Mouse (Mus musculus) thymus, postnatal 0 days (tissue): ENCODE measurements around the gene Abhd4. TPM values are rescaled to one million over a fixed set of nuclear protein-coding genes. Genes with fewer than 3 reads are reported as not detected.

Experiments
- DNase-seq: peaks from one replicate; pipeline ENCODE4 v3.0.0-alpha.2; 2015; ENCODE audit warnings: low spot score
- polyA plus RNA-seq: library from polyadenylated mRNA; unstranded; fragments of >200 nt; fragmentation: Nextera tagmentation; extraction: Ambion mirVana; gene quantifications from 2 replicates; pipeline ENCODE4 v1.2.1, GENCODE M21; 2015

Gene Abhd4
- polyA plus RNA-seq, result 19.2 and 19.7 TPM in 2 replicates

DNA sequence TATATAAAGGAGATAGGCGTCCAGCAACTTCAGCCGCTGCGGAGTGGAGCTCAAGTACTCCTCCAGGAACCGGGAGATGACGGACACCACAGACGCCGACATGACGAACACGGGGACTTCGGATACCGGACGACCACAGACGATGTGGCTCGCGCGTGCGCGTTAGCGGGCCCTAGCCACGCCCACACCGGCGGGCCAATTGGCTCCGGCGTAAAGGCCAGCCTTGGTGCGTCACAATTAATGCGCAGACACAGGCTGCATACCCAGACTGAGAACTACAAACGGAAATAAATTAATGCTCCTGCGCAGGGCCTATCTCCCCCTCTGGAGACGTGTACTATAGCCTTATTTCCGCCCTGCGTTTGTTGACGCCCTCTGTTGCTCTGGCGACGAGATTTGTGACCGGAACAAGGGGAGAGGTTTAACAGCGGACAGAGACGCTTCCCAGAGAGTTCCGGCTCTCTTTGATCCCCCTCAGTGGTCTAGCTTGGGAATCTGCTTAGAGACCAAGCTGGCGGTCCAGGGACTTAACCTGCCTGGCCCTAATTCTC, at the start of gene Abhd4, which contains the start of gene Dad1:
Gene Abhd4, plus strand, starts transcription at position 448 of the 551 bp plus-strand sequence.
Gene Dad1, minus strand, starts transcription at position 364 of the 551 bp plus-strand sequence.
- peak; percentile 94 for DNase-seq

DNA sequence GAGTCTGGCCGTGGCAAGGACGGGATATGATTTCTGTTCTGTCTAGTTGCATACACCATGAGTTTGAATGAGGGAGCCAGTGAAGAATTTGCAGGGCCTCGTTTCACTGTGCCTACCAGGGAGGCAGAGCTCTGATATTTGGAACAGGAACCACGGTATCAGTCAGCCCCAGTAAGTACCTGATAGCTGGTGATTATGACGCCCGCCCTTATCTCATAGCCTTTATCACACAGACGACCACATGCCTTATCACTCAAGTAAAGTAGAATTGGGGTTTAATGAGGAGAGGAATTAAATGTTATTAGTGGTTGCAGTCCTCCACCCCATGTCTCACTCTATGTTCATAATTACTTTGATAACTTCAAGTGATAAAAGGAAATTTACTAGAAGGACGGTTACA, 49.7 kb upstream of the Abhd4 start:
- DNase-seq, result no peak

DNA sequence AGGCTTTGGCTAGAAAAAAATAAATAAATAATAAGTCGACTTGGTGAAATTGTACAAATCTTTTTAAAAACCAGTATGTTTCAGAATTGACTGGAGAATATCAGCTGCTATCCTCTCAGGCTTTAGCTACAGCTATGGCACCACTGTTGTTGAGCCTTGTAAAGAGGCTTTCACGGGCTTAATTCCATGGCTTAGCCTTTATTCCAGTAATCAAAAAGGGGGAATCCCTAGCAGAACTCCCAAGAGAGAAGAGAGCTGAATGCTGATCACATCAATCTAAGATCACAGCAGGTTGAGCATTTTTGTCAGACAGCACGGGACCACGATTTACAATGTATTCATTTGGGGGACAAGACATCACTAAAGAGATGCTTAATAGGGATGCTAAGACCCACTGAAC, 49.2 kb upstream of the Abhd4 start:
- no peak for DNase-seq

DNA sequence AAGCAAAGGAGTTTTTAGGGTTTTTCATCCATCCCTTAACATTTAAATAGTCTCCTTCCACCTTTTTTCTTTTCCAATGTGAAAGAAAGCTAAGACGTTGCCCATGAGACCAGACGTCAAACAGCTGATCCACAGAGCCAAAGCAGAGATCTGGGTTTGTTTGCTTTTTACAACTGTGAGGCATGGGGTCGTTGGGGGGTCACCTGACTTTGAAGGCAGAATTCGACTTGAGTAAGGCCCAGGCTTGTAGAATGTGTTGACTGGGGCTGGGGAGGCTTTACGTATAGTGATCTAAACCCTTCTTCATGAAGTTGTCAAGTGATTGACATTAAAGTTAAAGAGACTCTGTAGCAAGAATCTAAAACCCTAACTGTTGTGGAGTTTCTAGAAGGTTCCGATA, 48.1 kb upstream of the Abhd4 start:
- no peak for DNase-seq

DNA sequence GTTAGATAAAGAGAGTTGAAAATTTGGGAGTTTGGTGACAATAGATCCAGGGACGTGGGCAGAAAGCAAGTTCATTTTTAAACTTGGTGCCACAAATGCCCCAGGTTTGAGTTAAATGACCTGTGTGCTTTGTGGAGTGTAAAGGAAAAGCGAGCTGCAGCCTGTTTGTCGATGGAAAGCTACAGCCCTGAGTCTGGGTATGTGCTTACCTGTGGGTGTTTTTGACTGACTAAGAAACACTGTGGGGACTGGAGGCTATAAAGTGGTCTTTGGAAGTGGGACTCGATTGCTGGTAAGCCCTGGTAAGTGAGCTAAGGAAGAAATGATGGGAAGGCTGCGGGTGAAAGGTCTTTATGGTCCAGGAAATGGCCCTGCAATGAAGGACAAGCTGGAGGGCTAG, 47.7 kb upstream of the Abhd4 start:
- no peak for DNase-seq

DNA sequence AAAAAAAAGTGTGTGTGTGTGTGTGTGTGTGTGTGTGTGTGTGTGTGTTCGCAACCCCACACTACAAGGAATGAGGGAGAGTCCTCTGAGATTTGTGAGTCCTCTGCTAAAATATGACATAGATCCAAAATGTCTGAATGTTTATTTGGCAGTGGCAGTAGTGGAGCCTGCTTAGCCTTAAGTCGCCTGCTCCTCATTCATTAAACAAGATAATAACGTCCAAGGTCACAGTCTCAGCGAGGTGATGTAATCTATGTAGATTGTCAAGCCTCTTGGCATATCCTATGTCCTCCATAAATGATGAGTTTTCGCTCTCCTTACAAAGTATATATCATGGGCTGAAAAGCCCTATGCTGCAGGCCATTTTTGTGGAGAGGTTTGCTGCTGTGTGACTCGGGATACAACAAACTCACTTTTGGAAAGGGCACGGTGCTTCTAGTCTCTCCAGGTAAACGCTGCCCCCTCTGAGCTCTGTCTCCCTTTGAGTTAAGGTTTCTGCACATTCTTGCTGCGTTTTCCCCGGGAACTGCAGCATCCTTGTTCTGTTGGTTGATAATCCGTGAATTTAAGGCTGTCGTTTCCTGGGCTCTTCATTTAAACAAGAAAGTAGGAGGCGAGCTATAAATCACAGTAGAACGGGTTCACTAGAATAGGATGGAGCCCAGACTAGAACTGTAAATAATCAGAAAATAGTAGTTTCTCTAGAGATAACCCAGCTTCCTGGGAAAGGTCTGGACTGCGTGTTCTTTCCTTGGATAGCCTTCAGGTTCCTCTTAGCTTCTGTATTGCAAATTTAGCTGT, 47.0 kb upstream of the Abhd4 start:
- DNase-seq, result no peak

DNA sequence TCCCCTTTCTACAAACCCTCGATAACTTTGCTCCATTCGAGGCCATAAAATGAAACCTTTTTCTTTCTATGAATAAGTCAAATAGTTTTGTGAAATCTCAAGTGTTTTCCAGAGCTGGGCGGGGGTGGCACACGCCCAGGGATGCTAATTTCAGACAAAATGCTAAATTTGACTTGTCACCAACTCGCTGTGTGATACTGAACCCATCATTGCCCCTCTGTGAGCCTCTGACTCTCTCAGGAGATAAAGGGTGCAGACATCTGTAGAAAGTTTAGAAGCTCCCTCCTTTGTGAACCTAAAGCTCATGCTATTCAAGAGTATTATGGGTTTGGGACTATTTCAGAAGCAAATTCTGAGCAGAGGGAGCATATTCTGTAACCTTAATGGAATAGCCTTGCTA, 46.1 kb upstream of the Abhd4 start:
- no peak for DNase-seq

DNA sequence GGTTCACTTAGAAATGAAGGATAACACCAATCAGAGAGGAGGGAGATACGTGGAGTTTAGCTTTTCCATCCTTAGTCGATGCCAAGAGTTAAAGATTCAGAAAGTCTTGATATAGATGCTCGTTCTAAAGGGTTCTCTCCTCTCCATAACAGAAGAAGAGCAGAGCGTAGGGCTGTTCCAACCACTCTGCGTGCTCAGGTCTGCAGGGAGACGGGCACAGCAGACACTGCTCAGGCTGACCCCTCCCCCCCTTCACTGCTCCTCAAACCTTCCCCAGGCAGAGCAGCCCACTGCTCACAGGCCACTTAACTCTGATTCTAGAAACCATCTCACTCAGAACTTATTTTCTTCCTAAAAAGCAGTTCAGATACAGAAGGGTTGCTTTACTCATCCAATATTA, 45.2 kb upstream of the Abhd4 start:
- no peak for DNase-seq

DNA sequence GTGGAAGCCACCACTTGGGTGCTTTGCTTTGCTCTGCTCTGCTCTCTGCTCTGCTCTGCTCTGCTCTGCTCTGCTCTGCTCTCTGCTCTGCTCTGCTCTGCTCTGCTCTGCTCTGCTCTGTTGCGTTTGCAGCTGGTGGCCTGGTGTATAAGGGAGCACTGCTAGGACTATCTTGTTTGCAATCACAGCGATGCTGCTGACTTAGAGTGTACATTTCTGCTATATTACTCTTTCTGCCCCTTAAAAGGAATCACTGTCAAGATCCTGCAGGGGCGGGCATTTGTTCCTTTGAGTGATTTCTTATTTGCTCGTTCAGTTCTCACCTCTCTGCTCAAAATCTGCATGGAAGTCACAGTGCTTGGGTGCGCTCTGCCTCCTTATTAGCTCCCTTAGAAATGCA, 44.1 kb upstream of the Abhd4 start:
- DNase-seq, result no peak

DNA sequence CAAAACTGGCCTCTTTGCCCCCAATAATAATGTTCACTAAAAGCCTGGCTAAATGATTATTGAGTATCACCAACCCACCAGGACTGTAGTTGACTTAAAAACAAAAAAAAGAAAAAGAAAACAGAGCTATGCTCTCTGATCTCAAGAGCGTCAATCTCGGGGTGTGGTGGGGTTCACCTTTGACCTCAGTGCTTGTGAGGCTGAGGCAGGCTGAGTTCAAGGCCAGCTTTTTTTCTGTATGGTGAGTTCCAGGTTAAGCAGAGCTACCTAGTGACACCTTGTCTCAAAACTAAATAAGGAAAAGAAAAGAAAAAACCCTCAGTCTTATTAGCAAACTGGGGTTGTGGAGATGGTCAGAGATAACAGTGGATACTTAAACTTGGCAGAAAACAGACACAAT, 43.6 kb upstream of the Abhd4 start:
- DNase-seq, result no peak

DNA sequence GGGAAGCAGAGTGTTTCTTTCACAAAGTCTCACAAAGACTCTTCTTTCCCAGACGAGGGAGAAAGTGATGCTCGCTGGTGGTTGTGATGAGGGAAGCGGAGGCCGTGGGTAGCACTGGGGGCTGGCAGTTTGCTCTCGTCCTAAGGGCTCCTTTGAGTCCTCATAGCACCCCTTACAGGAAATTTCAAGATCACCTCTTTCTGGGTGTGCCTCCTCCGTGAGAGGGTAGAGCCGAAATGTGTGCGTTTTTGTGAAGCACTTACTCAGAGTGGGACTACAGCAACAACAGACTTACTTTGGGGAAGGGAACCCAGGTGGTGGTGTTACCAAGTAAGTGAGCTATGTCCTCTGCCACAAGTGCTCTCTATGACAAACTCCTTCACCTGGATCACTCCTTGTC, 42.8 kb upstream of the Abhd4 start:
- no peak for DNase-seq

DNA sequence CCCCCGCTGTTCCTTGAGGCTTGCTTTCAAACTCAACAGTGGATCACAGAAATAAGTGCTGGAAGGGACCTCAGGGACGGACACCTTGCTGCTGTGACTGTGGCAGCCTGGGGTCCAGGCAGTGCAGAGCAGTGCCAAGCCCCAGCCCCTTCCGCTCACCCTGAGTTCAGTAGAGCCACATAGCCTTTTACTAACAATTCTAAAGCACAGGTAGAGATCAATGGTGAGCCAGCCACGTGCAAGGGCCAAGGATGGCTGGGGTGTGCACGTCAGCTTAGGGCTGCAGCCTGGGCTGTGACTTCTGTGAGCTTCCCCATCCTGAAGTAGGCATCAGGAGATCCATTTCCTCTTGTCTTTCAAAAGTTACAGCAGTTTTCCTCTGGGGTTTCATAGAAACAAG, 42.2 kb upstream of the Abhd4 start:
- DNase-seq, result no peak

DNA sequence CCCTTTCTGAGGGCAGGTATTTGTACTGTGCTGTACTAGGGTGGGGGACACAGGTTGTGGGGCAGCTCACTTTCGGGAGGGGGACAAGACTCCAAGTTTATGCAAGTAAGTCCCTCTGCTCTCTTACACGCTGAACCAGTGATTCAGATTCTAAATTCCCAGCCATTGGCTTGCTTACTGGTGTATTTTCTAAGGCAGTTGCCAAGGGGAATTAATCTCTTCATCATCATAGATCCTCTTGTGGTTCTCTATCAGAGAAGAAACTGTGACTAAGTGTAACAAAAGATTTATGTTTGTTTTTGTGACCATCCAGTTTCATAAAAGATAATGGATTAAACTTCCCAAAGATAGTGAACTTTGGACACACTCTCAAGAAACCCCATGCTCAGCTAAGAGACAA, 40.3 kb upstream of the Abhd4 start:
- DNase-seq, result no peak

DNA sequence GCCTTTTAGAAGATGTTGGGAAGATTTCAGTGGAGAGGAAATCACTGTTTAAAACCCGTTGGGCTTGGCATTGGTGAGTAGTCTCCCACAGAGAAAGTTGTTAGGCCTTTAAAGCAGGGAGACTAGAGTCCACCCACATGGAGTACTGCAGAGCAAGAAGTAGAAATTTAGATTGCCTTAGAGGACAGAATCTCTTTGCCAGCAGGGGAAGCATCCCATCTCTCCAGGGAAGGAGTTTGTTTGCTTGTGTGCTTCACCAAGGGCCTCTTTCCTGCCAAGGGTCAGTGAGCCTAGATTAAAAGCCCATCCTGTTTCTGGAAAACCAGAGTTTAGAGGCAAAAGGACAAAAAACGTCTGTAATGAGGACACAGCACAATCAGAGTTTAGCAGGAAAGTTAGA, 39.5 kb upstream of the Abhd4 start:
- no peak for DNase-seq

DNA sequence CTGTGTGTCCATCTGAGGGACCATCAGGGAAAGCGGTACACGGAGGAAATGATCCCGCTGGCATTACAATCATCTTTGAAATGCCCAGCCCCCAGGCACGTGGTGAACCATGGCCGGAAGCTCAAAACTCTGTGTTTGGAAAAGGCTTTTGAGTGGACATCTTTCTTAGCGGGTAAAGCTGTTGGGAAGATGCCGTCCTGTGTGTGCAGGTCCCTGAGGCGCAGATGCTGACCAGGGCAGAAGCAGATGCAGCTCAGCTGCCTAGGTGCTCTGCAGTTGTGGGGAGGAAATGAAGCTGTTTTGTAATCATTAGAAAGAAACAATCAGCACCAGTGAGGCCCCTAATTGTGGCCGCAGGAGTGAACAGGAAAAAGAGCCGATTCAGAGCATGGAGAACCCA, 39.1 kb upstream of the Abhd4 start:
- no peak for DNase-seq

DNA sequence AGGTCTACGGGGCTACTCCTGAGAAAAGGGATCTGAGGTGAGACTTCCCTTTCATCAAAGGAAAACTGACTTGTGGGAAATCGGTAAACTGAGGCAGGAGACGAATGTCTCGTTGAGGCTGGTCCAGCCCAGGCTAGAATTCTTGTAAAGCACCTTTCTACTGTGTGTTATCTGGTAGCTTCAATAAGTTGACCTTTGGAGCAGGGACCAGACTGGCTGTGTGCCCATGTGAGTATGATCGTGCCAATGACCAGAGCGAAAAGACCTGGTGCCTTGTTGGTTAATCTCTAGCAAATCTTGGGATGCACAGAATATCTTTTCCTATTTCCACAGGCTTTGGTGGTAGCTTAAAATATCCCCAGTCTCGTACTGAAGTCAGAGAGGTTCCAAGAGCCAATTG, 37.9 kb upstream of the Abhd4 start:
- DNase-seq, result no peak

DNA sequence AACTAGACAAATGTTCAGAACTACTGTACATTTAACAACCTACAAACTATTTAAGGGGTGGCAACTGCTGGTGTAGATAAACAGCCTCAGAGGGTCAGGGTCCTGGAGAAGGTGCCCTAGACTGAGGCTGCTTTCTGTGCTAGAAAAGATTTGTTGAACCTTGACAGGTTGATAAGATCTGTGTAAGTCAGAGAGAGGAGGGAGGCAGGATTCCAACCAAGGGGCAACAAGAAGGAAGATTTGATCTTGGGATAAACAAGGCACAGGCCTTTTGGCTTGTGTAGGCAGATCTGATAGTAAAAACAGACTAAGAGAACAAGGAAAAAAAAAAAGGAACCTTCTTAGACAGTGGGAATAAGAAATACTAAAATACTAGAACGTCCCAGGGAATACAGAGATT, 35.8 kb upstream of the Abhd4 start:
- no peak for DNase-seq

DNA sequence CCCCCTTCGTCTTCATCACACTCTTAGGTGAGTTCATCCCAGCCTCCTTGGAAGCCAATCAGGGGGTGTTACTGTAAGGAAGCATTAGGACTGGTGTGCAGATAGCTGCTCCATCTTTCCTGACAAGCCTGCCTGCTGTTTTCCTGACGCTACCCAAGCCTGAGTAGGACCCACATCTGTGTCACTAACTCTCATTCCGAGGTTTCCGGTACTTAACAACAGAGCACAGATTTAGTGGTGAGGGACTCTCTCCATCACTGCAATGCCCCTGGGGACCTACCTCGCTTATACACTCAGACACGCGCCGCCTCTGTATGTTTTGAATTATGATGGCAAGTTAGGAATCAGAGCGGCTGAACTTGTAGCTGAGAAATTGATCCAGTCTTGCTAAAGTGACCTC, 35.3 kb upstream of the Abhd4 start:
- DNase-seq, result no peak

DNA sequence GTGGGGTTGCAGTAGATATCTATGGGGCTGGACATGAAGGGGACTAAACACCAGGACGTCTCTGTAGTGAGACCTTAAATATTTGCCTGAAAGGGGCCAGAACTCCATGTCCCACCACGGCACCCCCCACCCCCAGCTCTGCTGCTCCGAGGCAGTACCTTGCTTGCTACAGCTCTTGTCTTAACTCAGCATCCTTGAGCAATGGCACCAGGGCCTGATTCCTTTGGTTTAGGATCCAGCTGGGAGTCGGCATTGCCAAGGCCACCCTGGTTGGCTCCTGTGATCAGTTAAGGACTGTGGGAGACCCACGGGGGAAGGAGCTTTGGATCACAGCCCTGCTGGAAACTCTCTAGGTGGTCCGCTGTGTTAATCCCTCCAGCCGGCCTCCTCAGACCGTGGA, 34.7 kb upstream of the Abhd4 start:
- DNase-seq, result no peak

DNA sequence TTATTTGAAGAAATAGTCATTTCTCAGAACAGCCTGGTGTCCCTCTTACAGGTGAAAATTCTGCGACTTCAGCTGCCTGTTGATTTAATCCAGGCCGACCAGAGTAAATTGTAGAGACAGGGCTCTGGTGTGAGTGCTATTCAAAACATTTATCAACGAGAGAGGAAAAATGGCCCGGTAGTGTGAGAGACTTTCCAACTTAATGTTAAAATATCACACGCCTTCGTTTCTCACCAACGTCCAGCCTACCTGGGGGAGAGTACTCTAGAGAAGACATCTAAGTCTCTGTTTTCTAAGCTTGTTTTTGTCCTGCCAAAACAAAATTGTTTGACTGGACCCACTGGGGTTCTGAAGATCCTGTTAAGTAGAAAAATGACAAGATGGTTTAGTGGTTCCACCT, 34.1 kb upstream of the Abhd4 start:
- no peak for DNase-seq

DNA sequence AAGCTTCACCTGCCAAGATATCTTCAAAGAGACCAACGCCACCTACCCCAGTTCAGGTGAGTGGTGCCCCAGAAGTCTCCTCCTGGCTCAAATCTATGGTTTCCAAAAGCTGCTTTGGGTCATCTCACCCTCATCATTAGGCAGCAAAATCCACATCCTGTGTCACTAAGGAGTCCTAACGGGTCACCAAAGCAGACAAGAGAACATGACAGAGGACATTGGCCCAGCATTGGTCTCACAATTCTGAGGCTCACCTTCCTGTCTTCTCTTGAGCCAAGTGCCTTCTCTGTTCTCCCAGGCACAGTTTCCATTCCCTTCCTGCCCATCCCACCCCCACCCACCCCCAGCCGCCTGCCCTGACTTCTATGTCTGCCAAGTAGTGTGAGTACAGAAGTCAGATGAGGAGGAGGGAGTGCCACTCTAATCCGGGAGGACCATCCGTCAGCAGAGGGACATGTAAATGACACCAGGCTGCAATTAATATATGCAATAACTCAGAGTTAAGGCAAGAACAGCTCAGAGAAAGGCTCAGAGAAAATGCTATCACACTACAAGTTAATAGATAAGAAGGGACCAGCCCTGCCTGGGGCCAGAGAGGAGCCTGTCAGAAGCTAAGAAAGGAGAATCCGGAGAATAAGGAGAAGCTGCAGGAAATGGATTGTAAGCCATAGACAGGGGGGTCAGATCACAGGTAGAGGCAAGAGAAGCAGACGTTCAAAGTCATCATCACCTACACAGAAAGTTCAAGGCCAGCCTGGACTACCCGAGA, 33.1 kb upstream of the Abhd4 start:
- no peak for DNase-seq

DNA sequence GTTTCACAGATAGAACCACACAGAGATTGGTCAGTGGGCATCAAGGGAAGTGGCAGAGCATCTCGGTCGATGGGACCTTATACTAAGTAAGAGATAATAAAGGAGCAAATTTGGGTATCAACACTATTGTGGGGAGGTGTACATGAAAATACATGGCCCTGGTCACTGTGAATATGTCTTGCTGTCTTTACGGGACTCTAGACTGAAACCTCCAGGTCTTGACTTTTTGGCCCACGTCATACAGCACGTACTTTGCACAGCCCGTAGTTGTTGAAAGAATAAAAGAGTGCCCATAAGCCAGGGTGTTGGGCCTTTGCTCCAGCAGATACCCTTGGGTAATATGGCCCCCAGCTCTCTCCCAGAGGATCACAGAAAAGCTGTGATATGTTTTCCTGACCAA, 32.3 kb upstream of the Abhd4 start:
- no peak for DNase-seq
